Comparison of ENCODE assay signal across 37 mouse cellular contexts in genomic region chr2:24449111-24449510, GRCm38 (mm10). TPM values are rescaled to one million over a fixed set of nuclear protein-coding genes. Genes with fewer than 3 reads are reported as not detected.
"Had no signal": no experiment of that assay in that cellular context is flagged by ENCODE, and none has a peak within 500 bp of the region (broad histone marks: within the 10 kb centered on the region; RNA-seq: fewer than 3 reads in every experiment).

No protein-coding gene starts in this region.

- H3K36me3 ChIP-seq: heart, embryonic 10.5 days; heart, embryonic 13.5 days; heart, embryonic 15.5 days; hindbrain, embryonic 13.5 days; hindbrain, embryonic 15.5 days; intestine, embryonic 15.5 days; limb, embryonic 10.5 days; limb, embryonic 12.5 days; liver, embryonic 13.5 days; liver, embryonic 15.5 days had no signal

- H3K27me3 ChIP-seq: heart, embryonic 13.5 days; heart, embryonic 15.5 days; hindbrain, embryonic 13.5 days; hindbrain, embryonic 15.5 days; intestine, embryonic 15.5 days; kidney, embryonic 15.5 days; limb, embryonic 12.5 days; liver, embryonic 13.5 days; liver, embryonic 15.5 days had no signal

- H3K4me3 ChIP-seq: heart, embryonic 10.5 days; heart, embryonic 13.5 days; heart, embryonic 15.5 days; hindbrain, embryonic 13.5 days; hindbrain, embryonic 15.5 days; intestine, embryonic 15.5 days; kidney, embryonic 15.5 days; layer of hippocampus, adult 2 months; left cerebral cortex, adult 2 months; limb, embryonic 10.5 days; limb, embryonic 12.5 days; liver, embryonic 13.5 days; liver, embryonic 15.5 days had no signal

- H3K4me1 ChIP-seq: heart, embryonic 10.5 days; heart, embryonic 13.5 days; heart, embryonic 15.5 days; hindbrain, embryonic 15.5 days; intestine, embryonic 15.5 days; limb, embryonic 10.5 days; limb, embryonic 12.5 days; liver, embryonic 13.5 days; liver, embryonic 15.5 days had no signal

- H3K27ac ChIP-seq: heart, embryonic 10.5 days; heart, embryonic 13.5 days; heart, embryonic 15.5 days; hindbrain, embryonic 13.5 days; hindbrain, embryonic 15.5 days; hindbrain, postnatal 0 days; intestine, embryonic 15.5 days; kidney, embryonic 15.5 days; kidney, postnatal 0 days; layer of hippocampus, adult 2 months; left cerebral cortex, adult 2 months; limb, embryonic 10.5 days; limb, embryonic 12.5 days; liver, embryonic 13.5 days; liver, embryonic 15.5 days had no signal

- H3K4me2 ChIP-seq: heart, embryonic 13.5 days; heart, embryonic 15.5 days; hindbrain, embryonic 13.5 days; hindbrain, embryonic 15.5 days; intestine, embryonic 15.5 days; kidney, embryonic 15.5 days; limb, embryonic 12.5 days; liver, embryonic 11.5 days; liver, embryonic 13.5 days; liver, embryonic 15.5 days had no signal

- H3K9me3 ChIP-seq: heart, embryonic 10.5 days; heart, embryonic 13.5 days; heart, embryonic 15.5 days; hindbrain, embryonic 13.5 days; hindbrain, embryonic 15.5 days; intestine, embryonic 15.5 days; kidney, embryonic 15.5 days; limb, embryonic 10.5 days; limb, embryonic 12.5 days; liver, embryonic 13.5 days; liver, embryonic 15.5 days had no signal

- DNase-seq: gastrocnemius, postnatal 14 days; gastrocnemius, postnatal 36 days; heart, adult 18-20 months; heart, postnatal 14 days; heart, postnatal 36 days; kidney, adult 11 months; kidney, adult 2 months; kidney, adult 9 months; kidney, postnatal 14 days; kidney, postnatal 36 days; liver; liver, embryonic 13.5 days had no signal

- H3K9ac ChIP-seq: heart, embryonic 13.5 days; heart, embryonic 15.5 days; hindbrain, embryonic 13.5 days; hindbrain, embryonic 15.5 days; intestine, embryonic 15.5 days; kidney, embryonic 15.5 days; limb, embryonic 12.5 days; liver, embryonic 13.5 days; liver, embryonic 15.5 days had no signal

- ATAC-seq: hindbrain, postnatal 0 days; intestine, embryonic 15.5 days had no signal

RNA-seq across cellular contexts. Expression of gene Pax8, which starts 26.3 kb away (rescaled TPM):
- total RNA-seq: gastrocnemius, adult 18-20 months; gastrocnemius, adult 8-10 months; gastrocnemius, postnatal 14 days; gastrocnemius, postnatal 36 days; heart, adult 18-20 months; heart, adult 8-10 months; heart, postnatal 14 days; heart, postnatal 36 days; hematopoietic stem cell, adult 5-6 weeks; layer of hippocampus, adult 2 months; layer of hippocampus, postnatal 10 days; layer of hippocampus, postnatal 25 days; left cerebral cortex, adult 2 months; left cerebral cortex, postnatal 14 days; left cerebral cortex, postnatal 36 days had no signal
- polyA plus RNA-seq: heart, embryonic 15.5 days; heart, postnatal 0 days; limb, embryonic 12.5 days; limb, embryonic 14.5 days had no signal
